Mouse (Mus musculus): Measurements from ENCODE around the gene Gpd1.

DNA sequence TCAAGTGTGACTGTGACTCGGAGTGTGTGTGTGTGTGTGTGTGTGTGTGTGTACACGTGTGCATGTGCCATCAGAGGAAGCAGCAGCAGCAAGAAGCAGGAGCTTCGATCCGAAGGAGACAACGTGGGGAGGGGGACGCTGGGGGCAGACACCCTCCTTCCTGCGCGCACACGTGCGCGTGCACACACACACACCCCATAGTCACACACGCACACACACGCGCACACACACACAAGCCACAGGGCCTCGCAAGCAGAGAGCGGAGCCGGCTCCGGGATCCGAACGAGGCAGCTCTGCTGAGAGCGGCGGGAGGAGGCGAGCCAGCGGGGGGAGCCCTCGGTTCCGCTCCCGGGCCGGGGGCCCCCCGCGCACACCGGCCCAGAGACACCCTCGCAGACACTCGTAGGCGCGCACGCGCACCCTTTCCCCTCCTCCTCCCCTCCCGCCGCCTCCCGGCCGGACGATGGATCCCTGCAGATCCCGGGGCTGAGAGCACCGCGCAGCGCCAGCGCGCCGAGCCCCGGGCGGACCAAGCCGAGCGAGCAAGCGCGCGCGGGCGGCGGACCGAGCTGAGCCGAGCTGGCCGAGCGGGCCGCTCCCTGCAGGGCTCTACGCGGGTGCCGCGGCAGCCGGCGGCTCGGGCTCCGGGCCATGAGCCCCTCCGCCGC lies 47.0 kb upstream of the Gpd1 start, which contains the start of gene Asic1:
- peak; percentile 25; the same call in 1 of the 2 replicates for TF ChIP-seq CTCF (IDR thresholded peaks at IDR 0.05; ENCODE audit: low read depth)
- TF ChIP-seq EP300 (optimal IDR thresholded peaks at IDR 0.05): no peak
